ENCODE assay signal across 25 mouse cellular contexts in genomic region chr6:39788408-39788807, GRCm38 (mm10). TPM values are rescaled to one million over a fixed set of nuclear protein-coding genes. Genes with fewer than 3 reads are reported as not detected.
A peak's percentile ranks its signal among the peaks of the same experiment; 100 is the strongest.
DNase-seq lines count a peak whose midpoint lies in the region; ATAC-seq and TF ChIP-seq lines count a peak whose summit lies in the region.
"Had no signal": no experiment of that assay in that cellular context is flagged by ENCODE, and none has a peak within 500 bp of the region (broad histone marks: within the 10 kb centered on the region; RNA-seq: fewer than 3 reads in every experiment).

No protein-coding gene starts in this region.

- no peak overlapping the region for H3K27ac ChIP-seq in heart, adult 2 months
- H3K27ac ChIP-seq: embryonic facial prominence, embryonic 13.5 days; forebrain, embryonic 13.5 days; heart, embryonic 10.5 days; heart, embryonic 13.5 days; hindbrain, embryonic 12.5 days; hindbrain, embryonic 15.5 days had no signal

- TF ChIP-seq CTCF in heart, adult 2 months (IDR thresholded peaks at IDR 0.05): no peak

- no peak for TF ChIP-seq EP300 in heart, adult 2 months (IDR thresholded peaks at IDR 0.05; ENCODE audit: insufficient read depth, low read depth, low read length)

- H3K9ac ChIP-seq in heart, adult 2 months (ENCODE audit: low read depth, low read length): no peak overlapping the region
- H3K9ac ChIP-seq: embryonic facial prominence, embryonic 13.5 days; forebrain, embryonic 13.5 days; heart, embryonic 13.5 days; hindbrain, embryonic 12.5 days; hindbrain, embryonic 15.5 days had no signal

- no peak overlapping the region for H3K4me3 ChIP-seq in heart, adult 2 months
- H3K4me3 ChIP-seq: embryonic facial prominence, embryonic 13.5 days; forebrain, embryonic 13.5 days; heart, embryonic 13.5 days; hindbrain, embryonic 12.5 days; hindbrain, embryonic 15.5 days had no signal

- ATAC-seq in granulocyte monocyte progenitor cell, adult 5-6 weeks (replicated peaks; ENCODE audit: poor library complexity, severe bottlenecking): peak; percentile 99
- ATAC-seq in megakaryocyte progenitor cell, adult 5-6 weeks (replicated peaks; ENCODE audit: poor library complexity): peak; percentile 95
- ATAC-seq: CD4-positive, CD25-positive, alpha-beta regulatory T cell, adult 4 months had no signal

- TF ChIP-seq POLR2A in heart, adult 2 months (IDR thresholded peaks at IDR 0.05; ENCODE audit: insufficient read depth, low read depth, low read length): no peak

- intact Hi-C loops in heart, adult 2 months (cut with DNase I): no loop called here

- no peaks in the 10 kb centered on the region for H3K27me3 ChIP-seq in heart, adult 2 months (ENCODE audit: control insufficient read depth, insufficient read depth, low read length)
- H3K27me3 ChIP-seq: embryonic facial prominence, embryonic 13.5 days; forebrain, embryonic 13.5 days; heart, embryonic 13.5 days; hindbrain, embryonic 12.5 days; hindbrain, embryonic 15.5 days had no signal

- no peaks in the 10 kb centered on the region for H3K79me2 ChIP-seq in heart, adult 2 months (replicated peaks; ENCODE audit: control insufficient read depth, insufficient read depth, low read length)

- DNase-seq in heart, adult 11 months: peak; percentile 28
- DNase-seq in heart, adult 2 months: no peak
- peak; percentile 86 for DNase-seq in 416B (ENCODE audit: low read depth)
- no peak for DNase-seq in kidney, postnatal 25 days
- no peak for DNase-seq in kidney, postnatal 36 days
- DNase-seq: adrenal gland, adult 8-10 months; adrenal gland, postnatal 25 days; cerebellum, adult 11-12 months; cerebellum, adult 8-10 months; cerebellum, postnatal 36 days; gastrocnemius, postnatal 10 days; gastrocnemius, postnatal 36 days; heart, adult 18-20 months; heart, postnatal 14 days; heart, postnatal 4 days had no signal

- no peaks in the 10 kb centered on the region for H3K4me1 ChIP-seq in heart, adult 2 months (ENCODE audit: control insufficient read depth, insufficient read depth, low read length)

- no peaks in the 10 kb centered on the region for H3K36me3 ChIP-seq in heart, adult 2 months (ENCODE audit: control insufficient read depth, insufficient read depth, low read length)
- H3K36me3 ChIP-seq: embryonic facial prominence, embryonic 13.5 days; forebrain, embryonic 10.5 days; heart, embryonic 10.5 days; heart, embryonic 13.5 days; hindbrain, embryonic 12.5 days; hindbrain, embryonic 15.5 days had no signal

RNA-seq across cellular contexts. Expression of gene Mrps33, which starts 22.4 kb away (rescaled TPM):
- total RNA-seq in heart, adult 2 months (2021): 100 to 1,000 TPM in 1 of 2 experiments, 10 to 100 TPM in 1; 97.7 to 106 TPM
- polyA plus RNA-seq in heart, adult 2 months (2012; rRNA removed): 133 and 317 TPM in 2 replicates
- total RNA-seq in granulocyte monocyte progenitor cell, adult 5-6 weeks (2014; fragmentation: Nextera tagmentation): 107 and 122 TPM in 2 replicates
- 55.8 and 64.7 TPM in 2 replicates for total RNA-seq in granulocyte monocyte progenitor cell, adult 5-6 weeks (2017)
- 109 and 141 TPM in 2 replicates for total RNA-seq in megakaryocyte progenitor cell, adult 5-6 weeks (2015)
- total RNA-seq in megakaryocyte progenitor cell, adult 5-6 weeks (2017): 41.1 and 47.7 TPM in 2 replicates

Comparison
In these comparisons a context has a peak if more than half of its experiments do, and no peak if none do; other contexts are left out.
1. DNase-seq: peak in heart, adult 11 months (single experiment) and 416B (single experiment); none in heart, adult 2 months (0 of 2), kidney, postnatal 25 days (0 of 2) and kidney, postnatal 36 days (0 of 2).